Mouse (Mus musculus) embryonic stem cell, embryonic (primary cell): ENCODE measurements around the gene Camk2g.

ENCODE experiments used
- CTCF ChIA-PET, 4 experiments: fragments of 300-600 bp in 2 of 4; fragments of 350-600 bp in 2 of 4; sonication (Branson Sonifier 250); formaldehyde crosslinking; loops; one replicate each; lab custom pipeline; 2022; ENCODE audit warnings: inconsistent platforms in 2 of 4; lab: Charles Lee
- POLR2A ChIA-PET, 4 experiments: fragments of 300-600 bp in 2 of 4; fragments of 350-600 bp in 2 of 4; sonication (Branson Sonifier 250); formaldehyde crosslinking; loops; one replicate each; lab custom pipeline; 2022; ENCODE audit warnings: antibody characterized with exemption in 4 of 4, inconsistent platforms in 1 of 4; lab: Charles Lee

Gene Camk2g

DNA sequence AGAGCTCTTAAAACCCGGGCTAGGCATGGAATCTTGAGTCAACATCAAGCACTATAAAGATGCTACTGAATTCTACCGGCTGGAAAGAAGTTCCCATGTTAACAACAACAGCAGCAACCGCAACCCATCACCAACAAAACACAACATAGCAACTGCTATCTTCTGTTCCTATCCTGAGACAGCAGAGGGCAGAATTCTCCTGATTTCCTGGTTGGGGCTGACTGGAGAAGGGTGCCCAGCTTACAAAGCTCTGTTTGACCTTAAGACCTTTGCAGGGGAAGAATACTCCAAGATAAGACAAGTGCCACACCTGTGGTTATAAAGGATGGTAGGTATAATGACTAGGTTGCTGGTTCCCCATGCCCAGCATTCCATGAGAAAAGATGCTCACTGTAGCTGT, 47.0 kb downstream of the Camk2g start:
- ChIA-PET CTCF (interaction anchor here (0.7 to 1.7 kb wide), 10 partner anchors 10 to 266 kb away, joined by 3 to 8 read pairs (median 4); no protein-coding TSS in a partner anchor), POLR2A (interaction anchor here in 2 of 4 experiments (1.0 to 1.4 kb wide), 3 partner anchors 12 to 182 kb away, joined by 3 to 4 read pairs (median 3); partner anchors contain the start of gene Vcl (in 1 of the 2))

DNA sequence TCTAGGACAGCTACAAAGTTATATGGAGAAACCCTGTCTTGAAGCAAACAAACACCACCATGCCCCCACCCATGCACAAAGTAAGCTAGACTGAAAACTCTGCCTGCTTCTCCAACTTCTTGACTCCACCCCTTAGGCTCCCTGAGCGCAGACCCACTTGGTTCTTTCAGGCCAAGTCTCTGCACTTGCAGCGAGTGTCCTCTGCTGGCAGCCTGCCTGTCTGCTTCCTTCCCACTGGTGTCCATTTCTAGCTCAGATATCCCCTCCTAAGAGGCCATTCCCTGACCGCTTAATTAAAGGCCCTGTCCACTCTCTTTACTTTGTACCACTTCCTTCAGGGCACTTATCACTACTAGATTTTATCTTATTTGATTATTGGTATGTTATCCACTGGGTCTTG, 50.3 kb downstream of the Camk2g start:
- CTCF ChIA-PET: interaction anchor here in 1 of 4 experiments (1.3 kb wide), 1 partner anchor 15 kb away, joined by 3 read pairs; no protein-coding TSS in a partner anchor
- POLR2A ChIA-PET: interaction anchor here in 2 of 4 experiments (0.6 to 1.6 kb wide), 3 partner anchors 11 to 531 kb away, joined by 3 to 6 read pairs (median 4); partner anchors contain the start of gene Vcl (in 1 of the 2)

DNA sequence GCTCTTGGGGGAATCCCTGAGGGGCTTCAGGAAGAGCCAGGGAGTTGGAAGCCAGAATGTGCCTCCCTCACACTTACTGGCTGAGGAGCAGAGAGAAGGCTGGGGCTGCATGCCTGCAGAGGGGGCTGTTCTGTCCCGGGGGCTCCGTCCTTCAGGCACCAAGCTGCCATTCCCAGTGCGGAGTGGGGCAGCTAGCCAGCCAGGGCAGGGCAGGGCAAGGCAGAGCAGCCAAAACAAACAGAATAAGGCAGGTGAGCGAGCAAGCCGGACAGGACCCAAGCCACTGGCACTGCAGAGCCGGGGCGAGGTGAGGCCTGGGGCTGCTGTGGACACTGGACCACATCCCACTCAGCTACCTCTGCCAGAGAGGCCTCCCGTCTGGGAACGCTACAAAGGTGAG, 52.6 kb downstream of the Camk2g start:
- CTCF ChIA-PET: interaction anchor here in 1 of 4 experiments (1.1 kb wide), 1 partner anchor 57 kb away, joined by 3 read pairs; no protein-coding TSS in a partner anchor

DNA sequence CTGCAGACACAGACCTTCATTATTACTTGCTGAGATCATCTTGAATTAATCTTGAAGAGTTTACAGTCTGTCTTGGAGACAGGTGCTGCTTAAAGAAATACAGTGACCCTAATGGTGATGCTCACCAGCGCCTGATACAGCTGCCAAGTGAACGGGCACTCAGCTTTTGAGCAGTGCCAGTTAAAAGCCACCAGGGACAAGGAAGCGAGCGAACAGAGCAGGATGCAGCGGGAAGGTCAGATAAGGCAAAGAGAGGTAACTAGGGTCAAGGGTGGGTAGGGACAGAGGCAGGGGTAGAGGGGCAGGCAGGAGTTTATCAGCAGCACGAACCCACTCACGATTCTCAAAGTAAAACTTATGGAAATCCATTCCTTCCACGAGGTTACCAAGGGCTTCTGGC, 55.4 kb downstream of the Camk2g start:
- CTCF ChIA-PET: interaction anchor here in 3 of 4 experiments (1.0 to 2.2 kb wide), 7 partner anchors 13 to 107 kb away, joined by 4 to 8 read pairs (median 5); partner anchors contain the start of genes Fut11 (in 1 of the 3) and Zswim8 (in 1 of the 3)

More for the DNA sequence above, 52.6 kb downstream of the Camk2g start:
- POLR2A ChIA-PET: interaction anchor here in 3 of 4 experiments (0.5 to 2.0 kb wide), 6 partner anchors 16 to 264 kb away, joined by 3 to 10 read pairs (median 3); no protein-coding TSS in a partner anchor

DNA sequence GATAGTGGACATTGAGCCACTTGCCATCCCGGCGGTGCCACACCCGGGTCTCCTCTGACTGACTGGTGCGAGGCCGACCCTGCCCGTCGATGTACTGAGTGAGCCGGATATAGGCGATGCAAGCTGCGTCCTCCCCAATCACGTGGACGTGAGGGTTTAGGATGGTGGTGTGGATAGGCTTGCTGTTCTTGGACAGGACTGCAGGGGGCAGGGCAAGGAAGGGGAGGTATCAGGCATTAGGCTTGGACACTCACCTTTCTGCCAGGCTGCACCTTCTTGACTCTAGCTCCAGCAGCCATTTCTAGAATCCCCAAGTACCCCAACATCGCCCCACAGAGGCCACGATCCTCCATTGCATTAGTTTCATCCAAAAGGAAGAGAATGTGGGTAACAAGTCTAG, 56.6 kb downstream of the Camk2g start:
- CTCF ChIA-PET: interaction anchor here (0.6 to 2.2 kb wide), 43 partner anchors 9 to 958 kb away, joined by 3 to 11 read pairs (median 4); partner anchors contain the start of genes Fut11 (in 1 of the 4), Plau (in 1 of the 4), Sec24c (in 1 of the 4) and Vcl (in 1 of the 4)
- POLR2A ChIA-PET: interaction anchor here in 3 of 4 experiments (0.6 to 2.2 kb wide), 20 partner anchors 13 to 315 kb away, joined by 3 to 10 read pairs (median 4); partner anchors contain the start of genes Vcl (in 3 of the 3), Adk (in 1 of the 3), Ap3m1 (in 1 of the 3) and Chchd1 (in 1 of the 3)

More for the DNA sequence above, 55.4 kb downstream of the Camk2g start:
- POLR2A ChIA-PET: interaction anchor here in 2 of 4 experiments (0.6 to 2.2 kb wide), 3 partner anchors 22 to 190 kb away, joined by 4 to 8 read pairs (median 4); partner anchors contain the start of gene Vcl (in 1 of the 2)

DNA sequence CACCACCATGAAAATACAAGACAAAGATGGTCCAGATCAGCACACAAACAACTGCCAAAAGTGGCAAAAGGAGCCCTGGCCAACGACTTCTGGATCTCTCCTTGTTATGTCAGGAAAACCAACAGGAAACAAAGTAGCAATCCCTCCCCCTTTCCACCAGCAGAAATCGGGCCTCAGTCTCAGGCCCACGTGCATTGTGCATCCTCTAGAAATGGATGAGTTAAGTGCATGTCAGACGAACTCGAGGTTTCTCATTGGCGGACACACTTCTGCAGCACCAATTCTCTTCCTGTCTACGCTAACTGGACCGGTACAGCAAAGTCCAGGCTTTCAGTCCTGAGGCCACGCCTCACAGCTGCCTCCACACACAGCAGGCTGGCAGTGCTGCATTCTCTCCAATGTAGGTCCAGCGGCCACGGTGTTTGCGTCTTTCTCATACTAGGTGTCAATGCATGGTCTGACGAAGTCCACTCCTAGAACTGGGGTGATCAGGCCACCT, 57.9 kb downstream of the Camk2g start:
- ChIA-PET CTCF (no interaction called here), POLR2A (interaction anchor here in 2 of 4 experiments (1.1 to 2.2 kb wide), 5 partner anchors 12 to 193 kb away, joined by 3 to 10 read pairs (median 6); partner anchors contain the start of gene Vcl (in 2 of the 2))

DNA sequence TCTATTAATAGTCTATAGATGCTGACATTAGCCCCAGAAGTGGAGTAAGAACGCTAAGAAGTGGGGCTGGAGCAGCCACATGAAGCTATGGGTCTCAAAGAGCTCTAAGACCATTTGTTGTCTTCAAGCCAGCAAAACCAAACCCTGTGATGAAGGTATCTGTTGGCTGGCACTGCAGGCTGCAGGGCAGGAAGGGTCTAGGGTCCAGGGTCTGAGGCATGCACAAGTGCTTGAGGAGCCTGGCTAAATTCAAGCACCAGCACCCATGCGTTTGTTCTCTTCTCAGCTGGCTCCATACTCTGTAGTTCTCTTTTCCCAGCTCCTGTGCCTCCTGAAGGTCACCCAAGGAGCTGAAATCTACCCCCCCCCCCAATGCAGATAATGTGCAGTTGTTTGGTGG, 58.8 kb downstream of the Camk2g start:
- CTCF ChIA-PET: interaction anchor here in 2 of 4 experiments (0.6 to 2.4 kb wide), 2 partner anchors 11 to 339 kb away, joined by 3 to 8 read pairs; no protein-coding TSS in a partner anchor

DNA sequence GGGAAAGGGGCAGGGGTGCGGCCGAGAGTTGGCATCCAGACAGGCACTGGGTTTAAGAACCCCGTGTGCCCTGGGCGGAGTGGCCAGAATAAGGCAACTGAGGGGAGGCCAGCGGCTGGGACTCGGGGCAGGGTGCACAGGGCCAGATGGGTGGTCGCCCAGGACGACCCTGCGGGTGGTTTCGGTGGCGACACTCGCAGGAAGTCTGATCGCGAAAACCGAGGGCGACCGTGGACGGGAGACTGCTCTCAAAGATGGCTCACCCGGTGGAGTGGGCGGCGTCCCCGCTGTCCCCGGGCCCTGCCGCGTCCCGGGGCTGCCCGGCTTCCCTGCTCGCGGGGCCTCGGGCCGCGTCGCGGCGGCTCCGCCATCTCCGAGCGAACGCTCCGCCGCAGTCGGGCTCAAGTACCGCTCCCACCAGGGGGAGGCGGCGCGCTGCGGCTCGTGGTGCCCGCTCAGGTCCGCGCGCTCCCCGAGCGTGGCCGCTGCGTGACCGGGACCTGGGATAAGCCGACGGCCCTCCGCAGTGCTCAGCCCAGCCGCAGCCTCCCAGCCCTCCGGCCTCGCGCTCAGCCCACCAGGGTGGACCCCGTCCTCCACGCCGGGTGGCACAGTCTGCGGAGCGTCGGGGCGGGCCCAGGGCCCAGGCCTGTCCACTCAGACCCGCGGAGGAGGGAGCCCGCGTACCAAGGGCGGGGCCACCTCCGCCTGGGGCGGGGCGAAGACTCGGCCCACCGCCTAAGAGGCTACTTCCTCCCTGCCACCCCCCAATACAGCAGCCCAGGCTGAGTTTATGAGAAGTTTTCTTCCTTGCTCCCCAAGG, 59.7 kb downstream of the Camk2g start, which contains the start of gene Ndst2:
Gene Ndst2, minus strand, starts transcription at position 611 of the 823 bp plus-strand sequence.
- POLR2A ChIA-PET: interaction anchor here in 3 of 4 experiments (0.6 to 1.3 kb wide), 7 partner anchors 10 to 315 kb away, joined by 3 to 7 read pairs (median 5); no protein-coding TSS in a partner anchor
- CTCF ChIA-PET: interaction anchor here in 2 of 4 experiments (1.1 to 2.4 kb wide), 2 partner anchors 10 to 315 kb away, joined by 3 to 8 read pairs; no protein-coding TSS in a partner anchor

More for the DNA sequence above, 58.8 kb downstream of the Camk2g start:
- POLR2A ChIA-PET: interaction anchor here in 2 of 4 experiments (0.6 to 1.3 kb wide), 2 partner anchors 39 to 40 kb away, joined by 3 to 7 read pairs; no protein-coding TSS in a partner anchor

DNA sequence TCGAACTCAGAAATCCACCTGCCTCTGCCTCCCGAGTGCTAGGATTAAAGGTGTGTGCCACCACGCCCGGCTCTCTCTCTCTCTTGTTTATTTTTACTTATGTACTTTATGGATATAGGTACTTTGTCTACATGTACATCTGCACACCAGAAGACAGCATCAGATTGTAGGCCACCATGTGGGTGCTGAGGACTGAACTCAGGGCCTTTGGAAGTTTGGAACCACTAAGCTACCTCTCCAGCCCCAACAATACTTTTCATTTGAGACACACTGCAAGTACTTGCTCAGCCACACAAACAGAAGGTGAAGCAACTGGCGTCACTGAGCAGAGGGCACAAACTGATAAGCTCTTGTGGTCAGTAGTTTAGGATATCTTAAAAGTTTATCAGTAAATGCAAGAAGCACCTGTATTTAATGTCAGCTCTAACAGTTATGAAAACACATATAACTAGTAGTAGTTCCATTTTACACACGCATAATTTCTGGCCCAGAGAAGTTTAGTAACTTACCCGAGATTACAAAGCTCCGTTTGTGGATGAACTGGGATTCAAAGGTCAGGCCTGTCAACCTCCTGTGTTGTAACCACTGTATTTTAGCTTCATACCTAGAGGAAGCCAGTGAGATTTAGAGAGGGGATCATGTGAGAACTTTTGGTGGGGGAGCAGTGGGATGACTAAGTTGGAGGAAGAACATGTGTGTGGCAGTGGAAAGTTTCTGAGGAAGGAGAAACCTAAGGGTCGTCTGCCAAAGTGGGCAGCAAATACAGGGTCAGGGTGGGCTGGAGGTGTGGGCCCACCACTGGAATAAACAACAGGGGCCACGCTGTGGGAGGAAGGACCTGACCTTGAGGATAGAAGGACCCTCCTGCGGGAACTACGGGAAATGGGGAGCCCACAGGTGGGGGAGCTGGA, 60.6 kb downstream of the Camk2g start:
- ChIA-PET POLR2A (interaction anchor here (0.6 to 1.4 kb wide), 14 partner anchors 9 to 346 kb away, joined by 3 to 6 read pairs (median 3); partner anchors contain the start of genes Chchd1 (in 1 of the 4) and Vcl (in 1 of the 4)), CTCF (interaction anchor here in 2 of 4 experiments (1.1 to 2.4 kb wide), 2 partner anchors 9 to 316 kb away, joined by 3 to 8 read pairs; no protein-coding TSS in a partner anchor)

DNA sequence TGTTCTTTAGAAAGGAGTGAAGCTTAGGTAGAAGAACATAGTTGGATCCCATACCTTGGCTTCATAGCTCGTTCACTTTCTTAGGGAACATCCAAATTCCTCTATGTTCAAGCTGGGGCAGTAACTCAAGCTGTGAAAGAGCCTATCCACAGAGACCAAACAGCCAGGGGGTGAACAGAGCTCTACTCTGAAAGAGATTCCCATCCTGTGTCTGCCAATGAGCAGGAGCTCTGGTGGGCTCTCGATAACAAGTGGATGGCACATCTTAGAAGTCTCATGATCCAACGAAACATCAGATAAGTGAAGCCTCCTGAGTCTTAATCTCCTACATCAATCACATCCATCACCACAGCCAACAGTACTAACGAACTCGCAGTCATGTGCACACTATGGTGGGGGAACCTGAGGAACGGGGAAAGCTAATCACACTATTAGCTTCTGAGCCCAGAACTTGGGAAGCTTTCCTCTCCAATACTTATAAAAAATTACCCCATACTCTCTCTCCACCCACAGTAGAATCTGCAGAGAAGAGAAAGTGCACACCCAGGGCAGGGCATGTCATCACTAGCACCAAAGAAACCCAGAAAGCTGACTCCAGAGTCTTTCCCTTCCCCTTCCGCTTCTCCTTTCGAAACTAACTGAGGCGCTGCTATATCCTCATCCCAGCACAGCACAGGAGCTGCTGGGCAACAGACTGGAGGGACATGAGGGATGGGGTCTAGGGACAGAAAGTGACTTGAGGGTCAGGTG, 62.9 kb downstream of the Camk2g start:
- CTCF ChIA-PET: interaction anchor here in 3 of 4 experiments (0.5 to 1.7 kb wide), 4 partner anchors 14 to 805 kb away, joined by 3 read pairs; no protein-coding TSS in a partner anchor

DNA sequence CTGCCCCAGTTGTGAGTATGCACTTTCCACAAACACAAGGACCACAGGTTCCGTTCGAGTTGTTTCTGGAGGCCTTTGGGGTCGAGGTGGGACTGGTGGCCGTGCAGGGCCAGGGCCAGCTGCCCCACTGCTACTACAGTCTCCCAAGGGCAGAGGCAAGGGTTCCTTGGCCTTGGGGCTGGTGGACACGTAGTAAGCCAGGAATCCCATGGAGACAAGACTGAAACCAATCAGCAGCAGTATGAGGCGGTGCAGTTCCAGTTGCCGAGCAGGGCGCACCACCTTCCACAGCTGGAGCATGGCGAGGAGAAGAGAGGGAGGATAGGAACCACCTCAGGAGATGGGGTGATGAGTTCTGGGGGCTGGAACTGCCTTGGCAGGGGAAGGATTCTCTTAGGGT, 64.0 kb downstream of the Camk2g start:
- ChIA-PET CTCF (interaction anchor here in 1 of 4 experiments (1.3 kb wide), 1 partner anchor 336 kb away, joined by 3 read pairs; the partner anchor contains the start of gene Mrps16), POLR2A (interaction anchor here in 2 of 4 experiments (0.5 to 1.8 kb wide), 10 partner anchors 16 to 289 kb away, joined by 3 to 5 read pairs (median 3); no protein-coding TSS in a partner anchor)

More for the DNA sequence above, 62.9 kb downstream of the Camk2g start:
- POLR2A ChIA-PET: interaction anchor here in 3 of 4 experiments (0.6 to 1.7 kb wide), 20 partner anchors 9 to 339 kb away, joined by 3 to 7 read pairs (median 3); partner anchors contain the start of genes Vcl (in 2 of the 3), Chchd1 (in 1 of the 3) and Zswim8 (in 1 of the 3)

DNA sequence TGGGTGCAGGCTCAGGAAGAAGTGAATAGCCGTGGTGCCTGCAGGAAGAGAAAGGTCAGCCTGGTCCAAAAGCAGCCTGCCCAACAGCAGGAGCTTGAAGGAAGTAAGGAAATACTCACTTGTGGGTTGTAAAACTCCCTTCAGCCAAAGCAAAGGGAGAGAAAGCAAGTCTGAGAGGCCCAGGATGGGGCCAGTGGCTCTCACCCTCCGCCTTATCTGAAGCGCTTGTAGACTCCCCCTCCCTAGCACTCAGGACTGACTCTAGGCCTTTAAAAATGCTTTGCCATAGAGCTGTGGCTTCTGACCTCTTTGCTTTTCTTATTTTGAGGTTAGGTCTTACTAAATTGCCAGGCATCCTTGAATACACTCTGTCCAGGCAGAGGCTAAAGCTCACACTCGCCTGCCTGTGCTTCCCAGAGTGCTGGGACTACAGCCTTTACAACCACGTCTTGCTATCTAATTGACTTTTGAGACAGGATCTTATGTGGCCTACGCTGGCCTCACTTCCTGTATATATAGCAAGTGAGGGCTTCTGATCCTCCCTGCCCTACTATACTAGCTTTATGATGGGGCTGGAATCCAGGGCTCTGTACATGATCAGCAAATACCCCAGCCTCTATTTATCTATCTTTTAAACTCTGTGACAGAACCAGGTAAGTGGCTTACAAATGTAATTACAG, 68.1 kb downstream of the Camk2g start:
- ChIA-PET CTCF (interaction anchor here in 1 of 4 experiments (1.2 kb wide), 1 partner anchor 12 kb away, joined by 5 read pairs; no protein-coding TSS in a partner anchor), POLR2A (no interaction called here)

DNA sequence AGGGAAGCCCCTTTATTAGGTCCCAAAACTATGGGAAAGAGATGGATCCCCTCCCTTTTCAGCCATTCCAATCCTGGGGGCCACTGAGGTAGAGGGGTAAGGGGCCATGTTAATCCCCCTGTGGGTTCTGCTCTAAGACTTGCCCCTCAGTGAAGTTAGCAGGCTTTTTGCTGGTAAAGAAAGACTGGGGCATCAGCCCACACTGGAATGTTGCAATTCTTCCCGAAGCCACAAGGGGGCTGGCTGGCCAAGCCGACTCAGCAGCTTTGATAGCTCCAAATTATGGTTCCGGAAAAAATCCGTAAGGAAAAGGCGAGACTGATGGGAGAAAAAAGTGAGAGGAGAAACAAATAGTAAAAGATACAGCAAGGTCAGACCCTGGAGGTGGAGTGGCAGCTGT, 69.8 kb downstream of the Camk2g start:
- POLR2A ChIA-PET: interaction anchor here in 3 of 4 experiments (0.5 to 1.8 kb wide), 9 partner anchors 9 to 206 kb away, joined by 3 to 6 read pairs (median 3); no protein-coding TSS in a partner anchor
- CTCF ChIA-PET: interaction anchor here in 3 of 4 experiments (0.6 to 1.6 kb wide), 15 partner anchors 10 to 296 kb away, joined by 3 to 12 read pairs (median 3); partner anchors contain the start of genes Ndst2 (in 1 of the 3) and Zswim8 (in 1 of the 3)

DNA sequence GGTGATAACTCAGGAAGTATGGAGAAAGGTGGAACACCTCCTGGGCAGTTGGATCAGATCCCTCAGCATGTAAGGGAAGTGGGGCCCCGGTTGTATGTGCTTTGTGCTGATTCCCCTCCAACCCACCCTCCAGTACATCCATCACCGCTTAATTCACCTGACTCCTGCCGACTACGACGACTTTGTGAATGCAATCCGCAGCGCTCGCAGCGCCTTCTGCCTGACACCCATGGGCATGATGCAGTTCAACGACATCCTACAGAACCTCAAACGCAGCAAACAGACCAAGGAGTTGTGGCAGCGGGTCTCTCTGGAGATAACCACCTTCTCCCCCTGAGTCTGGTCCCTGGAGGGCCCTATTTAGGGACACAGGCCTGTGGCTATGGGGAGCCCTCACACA, 70.9 kb downstream of the Camk2g start:
- CTCF ChIA-PET: interaction anchor here in 3 of 4 experiments (1.0 to 1.6 kb wide), 3 partner anchors 10 to 298 kb away, joined by 3 to 12 read pairs (median 3); no protein-coding TSS in a partner anchor
- POLR2A ChIA-PET: interaction anchor here in 1 of 4 experiments (1.2 to 1.8 kb wide), 2 partner anchors 14 to 62 kb away, joined by 3 to 6 read pairs; no protein-coding TSS in a partner anchor
